Mouse (Mus musculus) heart, embryonic 10.5 days (tissue): ENCODE measurements around the gene Nrg4. TPM values are rescaled to one million over a fixed set of nuclear protein-coding genes. Genes with fewer than 3 reads are reported as not detected.
A peak's percentile ranks its signal among the peaks of the same experiment; 100 is the strongest.
"Not testable (repeated sequence)": the region's sequence is repeated elsewhere in the genome, so short reads cannot be mapped to it uniquely, and the experiment has no call there.

Source experiments
- DNase-seq: peaks from one replicate; pipeline ENCODE4 v3.0.0-alpha.2; 2017; ENCODE audit warnings: low spot score
- H3K27ac ChIP-seq: fragments of 300-500 bp; sonication (generic); 2 replicates; pipeline ENCODE4 v1.5.1; 2016; ENCODE audit warnings: mild to moderate bottlenecking
- H3K27me3 ChIP-seq: fragments of 300-500 bp; sonication (generic); 2 replicates; pipeline ENCODE4 v1.6.1; 2016; ENCODE audit warnings: mild to moderate bottlenecking; ENCODE audit not compliant: poor library complexity, insufficient read depth, severe bottlenecking
- H3K36me3 ChIP-seq: fragments of 300-500 bp; sonication (generic); 2 replicates; pipeline ENCODE4 v1.6.1; 2016; ENCODE audit warnings: mild to moderate bottlenecking, moderate library complexity
- H3K4me1 ChIP-seq: fragments of 300-500 bp; sonication (generic); 2 replicates; pipeline ENCODE4 v1.6.1; 2016; ENCODE audit warnings: mild to moderate bottlenecking
- H3K4me3 ChIP-seq: fragments of 300-500 bp; sonication (generic); 2 replicates; pipeline ENCODE4 v1.5.1; 2016; ENCODE audit warnings: mild to moderate bottlenecking, moderate library complexity
- H3K9me3 ChIP-seq: fragments of 300-500 bp; sonication (generic); 2 replicates; pipeline ENCODE4 v1.6.1; 2016; ENCODE audit warnings: mild to moderate bottlenecking, moderate library complexity
- WGBS: fragments of 180-500 bp; shearing (Covaris S2); methylation state at CpG from one replicate; pipeline ENCODE4 v1.1.7; 2016; 5-methylcytosine and 5-hydroxymethylcytosine counted together
- polyA plus RNA-seq: library from polyadenylated mRNA; unstranded; fragments of >200 nt; fragmentation: Nextera tagmentation; extraction: Ambion mirVana; gene quantifications from 2 replicates; pipeline ENCODE4 v1.2.1, GENCODE M21; 2016

The Nrg4 gene
- polyA plus RNA-seq, 1 experiment from 2014 or later: 1.3 TPM

GRCm38 (mm10) chr9:55243280-55243679 lies 83.4 kb downstream of the Nrg4 start:
- Histone ChIP-seq H3K27ac (no peak overlapping the region), H3K4me3 (no peak overlapping the region), H3K4me1 (no peaks in the 10 kb centered on the region), H3K9me3 (no peaks in the 10 kb centered on the region), H3K36me3 (no peaks in the 10 kb centered on the region), H3K27me3 (no peaks in the 10 kb centered on the region)
- WGBS: 72% methylated on average over 3 of the region's 3 CpGs
- no peak for DNase-seq

GRCm38 (mm10) chr9:55241863-55242685 lies 84.6 kb downstream of the Nrg4 start:
- H3K4me1 ChIP-seq: no peaks in the 10 kb centered on the region
- WGBS: 29% methylated on average over 24 of the region's 24 CpGs

GRCm38 (mm10) chr9:55240852-55241251 lies 85.8 kb downstream of the Nrg4 start:
- no peaks in the 10 kb centered on the region for H3K9me3 ChIP-seq
- 70% methylated on average over 5 of the region's 5 CpGs for WGBS

More at GRCm38 (mm10) chr9:55241863-55242685, 84.6 kb downstream of the Nrg4 start:
- no peaks in the 10 kb centered on the region for H3K36me3 ChIP-seq
- H3K9me3 ChIP-seq: no peaks in the 10 kb centered on the region
- H3K27ac ChIP-seq: no peak overlapping the region
- no peak for DNase-seq
- no peaks in the 10 kb centered on the region for H3K27me3 ChIP-seq
- peak overlapping the region; percentile 50 for H3K4me3 ChIP-seq

GRCm38 (mm10) chr9:55236235-55237165 lies 90.1 kb downstream of the Nrg4 start:
- Histone ChIP-seq H3K4me3 (no peak overlapping the region), H3K9me3 (no peaks in the 10 kb centered on the region), H3K36me3 (no peaks in the 10 kb centered on the region), H3K27ac (no peak overlapping the region), H3K27me3 (no peaks in the 10 kb centered on the region), H3K4me1 (no peaks in the 10 kb centered on the region)
- WGBS: 66% methylated on average over 13 of the region's 13 CpGs
- DNase-seq: no peak

More at GRCm38 (mm10) chr9:55240852-55241251, 85.8 kb downstream of the Nrg4 start:
- no peak for DNase-seq
- H3K27me3 ChIP-seq: no peaks in the 10 kb centered on the region
- H3K4me3 ChIP-seq: no peak overlapping the region
- no peaks in the 10 kb centered on the region for H3K4me1 ChIP-seq
- H3K36me3 ChIP-seq: no peaks in the 10 kb centered on the region
- H3K27ac ChIP-seq: no peak overlapping the region

GRCm38 (mm10) chr9:55233076-55233475 lies 93.6 kb downstream of the Nrg4 start:
- 62% methylated on average over 11 of the region's 11 CpGs for WGBS
- H3K9me3 ChIP-seq, H3K27me3 ChIP-seq, H3K27ac ChIP-seq, DNase-seq, H3K4me1 ChIP-seq, H3K36me3 ChIP-seq, H3K4me3 ChIP-seq: not testable (repeated sequence)

- no peak for DNase-seq
- Histone ChIP-seq H3K27me3 (no peaks in the 10 kb centered on the region), H3K27ac (no peak overlapping the region), H3K36me3 (no peaks in the 10 kb centered on the region), H3K4me3 (no peak overlapping the region), H3K4me1 (no peaks in the 10 kb centered on the region), H3K9me3 (no peaks in the 10 kb centered on the region)
- 84% methylated on average over 7 of the region's 7 CpGs for WGBS
Observed at GRCm38 (mm10) chr9:55232586-55232985, 94.1 kb downstream of the Nrg4 start.

- DNase-seq: no peak
- WGBS: 87% methylated on average over 5 of the region's 5 CpGs
- no peaks in the 10 kb centered on the region for H3K9me3 ChIP-seq
- H3K4me1 ChIP-seq: no peaks in the 10 kb centered on the region
- H3K4me3 ChIP-seq: no peak overlapping the region
- no peaks in the 10 kb centered on the region for H3K27me3 ChIP-seq
- H3K27ac ChIP-seq: no peak overlapping the region
- no peaks in the 10 kb centered on the region for H3K36me3 ChIP-seq
Observed at GRCm38 (mm10) chr9:55232110-55232509, 94.5 kb downstream of the Nrg4 start.

GRCm38 (mm10) chr9:55231544-55231943 lies 95.1 kb downstream of the Nrg4 start:
- 56% methylated on average over 6 of the region's 6 CpGs for WGBS
- H3K27me3 ChIP-seq: no peaks in the 10 kb centered on the region
- no peaks in the 10 kb centered on the region for H3K36me3 ChIP-seq
- DNase-seq: no peak
- H3K27ac ChIP-seq: no peak overlapping the region
- H3K4me3 ChIP-seq: no peak overlapping the region
- no peaks in the 10 kb centered on the region for H3K9me3 ChIP-seq
- no peaks in the 10 kb centered on the region for H3K4me1 ChIP-seq

GRCm38 (mm10) chr9:55229010-55229409 lies 97.6 kb downstream of the Nrg4 start:
- no peak overlapping the region for H3K27ac ChIP-seq
- H3K4me3 ChIP-seq: no peak overlapping the region
- 59% methylated on average over 10 of the region's 10 CpGs for WGBS
- H3K4me1 ChIP-seq: no peaks in the 10 kb centered on the region
- no peaks in the 10 kb centered on the region for H3K9me3 ChIP-seq
- no peaks in the 10 kb centered on the region for H3K27me3 ChIP-seq
- peaks cover 18% of the 10 kb centered on the region for H3K36me3 ChIP-seq
- DNase-seq: no peak

GRCm38 (mm10) chr9:55228149-55228548 lies 98.5 kb downstream of the Nrg4 start:
- WGBS: 83% methylated on average over 4 of the region's 4 CpGs
- Histone ChIP-seq H3K9me3 (no peaks in the 10 kb centered on the region), H3K4me3 (no peak overlapping the region), H3K4me1 (no peaks in the 10 kb centered on the region), H3K27ac (no peak overlapping the region), H3K27me3 (no peaks in the 10 kb centered on the region), H3K36me3 (peaks cover 27% of the 10 kb centered on the region)
- DNase-seq: no peak

- Histone ChIP-seq H3K9me3 (no peaks in the 10 kb centered on the region), H3K4me3 (no peak overlapping the region), H3K27me3 (no peaks in the 10 kb centered on the region), H3K4me1 (no peaks in the 10 kb centered on the region), H3K36me3 (peaks cover 46% of the 10 kb centered on the region), H3K27ac (no peak overlapping the region)
- DNase-seq: no peak
- 91% methylated on average over 3 of the region's 3 CpGs for WGBS
Observed at GRCm38 (mm10) chr9:55226251-55226650, 100.4 kb downstream of the Nrg4 start.

- Histone ChIP-seq H3K4me3 (no peak overlapping the region), H3K9me3 (no peaks in the 10 kb centered on the region), H3K4me1 (no peaks in the 10 kb centered on the region), H3K27ac (no peak overlapping the region), H3K27me3 (no peaks in the 10 kb centered on the region), H3K36me3 (peaks cover 56% of the 10 kb centered on the region)
- WGBS: 84% methylated on average over 7 of the region's 7 CpGs
- DNase-seq: no peak
Observed at GRCm38 (mm10) chr9:55225165-55225737, 101.4 kb downstream of the Nrg4 start.

- Histone ChIP-seq H3K27me3 (no peaks in the 10 kb centered on the region), H3K36me3 (peaks cover 90% of the 10 kb centered on the region), H3K4me3 (no peak overlapping the region), H3K4me1 (peaks cover 3% of the 10 kb centered on the region; the same call in 1 of the 2 replicates), H3K27ac (no peak overlapping the region), H3K9me3 (no peaks in the 10 kb centered on the region)
- no peak for DNase-seq
- WGBS: 90% methylated on average over 3 of the region's 3 CpGs
Observed at GRCm38 (mm10) chr9:55217381-55217780, 109.3 kb downstream of the Nrg4 start.
